ENCODE assay signal across 12 mouse cellular contexts in genomic region chr11:96366092-96367041, GRCm38 (mm10). TPM values are rescaled to one million over a fixed set of nuclear protein-coding genes. Genes with fewer than 3 reads are reported as not detected.
DNase-seq lines count a peak whose midpoint lies in the region; ATAC-seq lines count a peak whose summit lies in the region.
"Had no signal": no experiment of that assay in that cellular context is flagged by ENCODE, and none has a peak within 500 bp of the region (broad histone marks: within the 10 kb centered on the region; RNA-seq: fewer than 3 reads in every experiment).

No protein-coding gene starts in this region.

- 6% methylated on average over 47 of the region's 47 CpGs for WGBS in liver, embryonic 12.5 days (ENCODE audit: insufficient replicate concordance)
- 1% methylated on average over 47 of the region's 47 CpGs for WGBS in hindbrain, embryonic 10.5 days
- 3% methylated on average over 47 of the region's 47 CpGs for WGBS in neural tube, embryonic 14.5 days

- no peaks in the 10 kb centered on the region for H3K4me1 ChIP-seq in liver, embryonic 12.5 days
- H3K4me1 ChIP-seq in hindbrain, embryonic 10.5 days (replicated peaks), result peaks cover 33% of the 10 kb centered on the region
- 0 out of 2 replicates have a peak, but pooled peaks cover 12% of the 10 kb centered on the region for H3K4me1 ChIP-seq in neural tube, embryonic 14.5 days (ENCODE audit: control insufficient read depth, insufficient read depth, low read length)
- H3K4me1 ChIP-seq: midbrain, embryonic 13.5 days had no signal

- H3K27ac ChIP-seq in liver, embryonic 12.5 days, result no peak overlapping the region
- peak overlapping the region; percentile 75 for H3K27ac ChIP-seq in hindbrain, embryonic 10.5 days
- no peak overlapping the region for H3K27ac ChIP-seq in neural tube, embryonic 14.5 days (ENCODE audit: low read depth, low read length)
- H3K27ac ChIP-seq: midbrain, embryonic 13.5 days had no signal

- H3K9ac ChIP-seq in liver, embryonic 12.5 days, result no peak overlapping the region
- H3K9ac ChIP-seq in neural tube, embryonic 14.5 days (replicated peaks; ENCODE audit: low read depth, low read length), result peak overlapping the region; percentile 45
- H3K9ac ChIP-seq: midbrain, embryonic 13.5 days had no signal

- ATAC-seq in liver, embryonic 12.5 days, result no peak
- peak; percentile 41; the same call in 1 of the 2 replicates for ATAC-seq in neural tube, embryonic 14.5 days (ENCODE audit: low read depth)
- ATAC-seq: midbrain, embryonic 13.5 days had no signal

- no peak overlapping the region for H3K4me3 ChIP-seq in liver, embryonic 12.5 days
- H3K4me3 ChIP-seq in hindbrain, embryonic 10.5 days, result peak overlapping the region; percentile 45
- peak overlapping the region; percentile 12 for H3K4me3 ChIP-seq in neural tube, embryonic 14.5 days (ENCODE audit: low read depth, low read length)
- H3K4me3 ChIP-seq: midbrain, embryonic 13.5 days had no signal

- H3K36me3 ChIP-seq in liver, embryonic 12.5 days, result no peaks in the 10 kb centered on the region
- no peaks in the 10 kb centered on the region for H3K36me3 ChIP-seq in hindbrain, embryonic 10.5 days
- H3K36me3 ChIP-seq in neural tube, embryonic 14.5 days (ENCODE audit: control insufficient read depth, insufficient read depth, low read length), result no peaks in the 10 kb centered on the region
- H3K36me3 ChIP-seq: midbrain, embryonic 13.5 days had no signal

- H3K9me3 ChIP-seq in liver, embryonic 12.5 days (replicated peaks), result no peaks in the 10 kb centered on the region
- H3K9me3 ChIP-seq in hindbrain, embryonic 10.5 days, result no peaks in the 10 kb centered on the region
- no peaks in the 10 kb centered on the region for H3K9me3 ChIP-seq in neural tube, embryonic 14.5 days (ENCODE audit: control insufficient read depth, low read length)
- H3K9me3 ChIP-seq: midbrain, embryonic 13.5 days had no signal

- no peak for DNase-seq in liver
- DNase-seq in hindbrain, embryonic 10.5 days (ENCODE audit: low spot score), result no peak
- peak; percentile 58 for DNase-seq in kidney, postnatal 14 days
- no peak for DNase-seq in frontal cortex, postnatal 14 days (ENCODE audit: low spot score in 2 of 2)
- no peak for DNase-seq in adrenal gland, postnatal 4 days (ENCODE audit: low spot score in 2 of 2)
- DNase-seq in yolk sac, embryonic 10.5 days (ENCODE audit: low spot score), result no peak
- DNase-seq: cerebellum, adult 9-11 months; spleen, adult 18-20 months had no signal

- H3K4me2 ChIP-seq in liver, embryonic 12.5 days, result peak overlapping the region; percentile 19; the same call in 1 of the 2 replicates
- peak overlapping the region; percentile 53 for H3K4me2 ChIP-seq in neural tube, embryonic 14.5 days (ENCODE audit: low read depth, low read length)
- H3K4me2 ChIP-seq: midbrain, embryonic 13.5 days had no signal

- H3K27me3 ChIP-seq in liver, embryonic 12.5 days (replicated peaks), result peaks cover 93% of the 10 kb centered on the region
- peaks cover 100% of the 10 kb centered on the region for H3K27me3 ChIP-seq in hindbrain, embryonic 10.5 days (ENCODE audit: insufficient read depth, poor library complexity, severe bottlenecking)
- no peaks in the 10 kb centered on the region for H3K27me3 ChIP-seq in neural tube, embryonic 14.5 days (ENCODE audit: control insufficient read depth, insufficient read depth, low read length)

RNA-seq across cellular contexts. Expression of gene Hoxb1, which starts 0.8 kb away (rescaled TPM):
- 0.14 and 0.22 TPM in 2 replicates for polyA plus RNA-seq in liver, embryonic 12.5 days (2016; fragmentation: Nextera tagmentation; extraction: Ambion mirVana)
- polyA plus RNA-seq in hindbrain, embryonic 10.5 days (2016; fragmentation: Nextera tagmentation; extraction: Ambion mirVana), result 15.4 and 22.7 TPM in 2 replicates
- 0.62 and 0.96 TPM in 2 replicates for polyA plus RNA-seq in neural tube, embryonic 14.5 days (2014; fragmentation: Nextera tagmentation; extraction: Ambion mirVana)
- total RNA-seq in adrenal gland, postnatal 4 days (2021), result not detected
- polyA plus RNA-seq: large intestine, adult 2 months; midbrain, embryonic 13.5 days had no signal

RNA-seq across cellular contexts. Expression of gene Hoxb2, which starts 16.0 kb away (rescaled TPM):
- 4.4 and 4.6 TPM in 2 replicates for polyA plus RNA-seq in liver, embryonic 12.5 days (2016; fragmentation: Nextera tagmentation; extraction: Ambion mirVana)
- polyA plus RNA-seq in hindbrain, embryonic 10.5 days (2016; fragmentation: Nextera tagmentation; extraction: Ambion mirVana), result 30.1 and 49.6 TPM in 2 replicates
- 45.2 and 48.5 TPM in 2 replicates for polyA plus RNA-seq in neural tube, embryonic 14.5 days (2014; fragmentation: Nextera tagmentation; extraction: Ambion mirVana)
- total RNA-seq in adrenal gland, postnatal 4 days (2021), result 10 to 100 TPM; 21.0 to 26.0 TPM

RNA-seq across cellular contexts. Expression of gene Hoxb3, which starts 43.2 kb away (rescaled TPM):
- 0.31 and 0.36 TPM in 2 replicates for polyA plus RNA-seq in liver, embryonic 12.5 days (2016; fragmentation: Nextera tagmentation; extraction: Ambion mirVana)
- polyA plus RNA-seq in hindbrain, embryonic 10.5 days (2016; fragmentation: Nextera tagmentation; extraction: Ambion mirVana), result 5.3 and 9.6 TPM in 2 replicates
- 13.5 and 13.9 TPM in 2 replicates for polyA plus RNA-seq in neural tube, embryonic 14.5 days (2014; fragmentation: Nextera tagmentation; extraction: Ambion mirVana)
- total RNA-seq in adrenal gland, postnatal 4 days (2021), result 10 to 100 TPM; 40.5 to 44.5 TPM

RNA-seq across cellular contexts. Expression of gene Hoxb4, which starts 48.3 kb away (rescaled TPM):
- 0.62 and 0.66 TPM in 2 replicates for polyA plus RNA-seq in liver, embryonic 12.5 days (2016; fragmentation: Nextera tagmentation; extraction: Ambion mirVana)
- 0.47 and 3.1 TPM in 2 replicates for polyA plus RNA-seq in hindbrain, embryonic 10.5 days (2016; fragmentation: Nextera tagmentation; extraction: Ambion mirVana)
- polyA plus RNA-seq in neural tube, embryonic 14.5 days (2014; fragmentation: Nextera tagmentation; extraction: Ambion mirVana), result 3.4 and 4.1 TPM in 2 replicates
- total RNA-seq in adrenal gland, postnatal 4 days (2021), result 10 to 100 TPM; 19.8 to 22.0 TPM
- polyA plus RNA-seq: midbrain, embryonic 13.5 days had no signal
